Mouse (Mus musculus): ENCODE results near the gene Fam184a. TPM values are rescaled to one million over a fixed set of nuclear protein-coding genes. Genes with fewer than 3 reads are reported as not detected.
"Not testable (repeated sequence)": the region's sequence is repeated elsewhere in the genome, so short reads cannot be mapped to it uniquely, and the experiment has no call there.

Fam184a gene
- total RNA-seq, 2 experiments from 2014 or later, result 0.12 to 0.31 TPM

- no peak for DNase-seq
- intact Hi-C loops (cut with DNase I), result no loop called here
Measured at GRCm38 (mm10) chr10:53694757-53695156, 56.2 kb downstream of the Fam184a start.

DNA sequence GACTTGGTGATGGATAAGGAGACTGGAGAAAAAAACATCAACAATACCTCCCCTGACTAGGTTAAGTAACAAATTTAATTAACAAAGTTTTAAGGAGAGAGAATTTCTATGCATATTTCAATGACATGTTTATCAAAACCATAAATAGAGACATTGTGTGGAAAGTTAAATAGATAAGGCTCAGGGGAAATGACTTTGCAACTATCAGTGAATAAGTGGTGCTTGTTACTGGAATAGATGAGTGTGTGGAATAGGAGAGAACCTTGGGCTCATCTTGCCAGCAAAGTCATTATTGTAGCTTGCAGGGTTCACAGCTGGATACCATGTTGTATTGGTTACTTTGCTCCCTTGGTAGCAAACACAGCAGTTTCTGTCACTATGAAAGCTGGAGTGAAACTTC lies 59.7 kb downstream of the Fam184a start:
- intact Hi-C loops (cut with DNase I), result no loop called here

DNA sequence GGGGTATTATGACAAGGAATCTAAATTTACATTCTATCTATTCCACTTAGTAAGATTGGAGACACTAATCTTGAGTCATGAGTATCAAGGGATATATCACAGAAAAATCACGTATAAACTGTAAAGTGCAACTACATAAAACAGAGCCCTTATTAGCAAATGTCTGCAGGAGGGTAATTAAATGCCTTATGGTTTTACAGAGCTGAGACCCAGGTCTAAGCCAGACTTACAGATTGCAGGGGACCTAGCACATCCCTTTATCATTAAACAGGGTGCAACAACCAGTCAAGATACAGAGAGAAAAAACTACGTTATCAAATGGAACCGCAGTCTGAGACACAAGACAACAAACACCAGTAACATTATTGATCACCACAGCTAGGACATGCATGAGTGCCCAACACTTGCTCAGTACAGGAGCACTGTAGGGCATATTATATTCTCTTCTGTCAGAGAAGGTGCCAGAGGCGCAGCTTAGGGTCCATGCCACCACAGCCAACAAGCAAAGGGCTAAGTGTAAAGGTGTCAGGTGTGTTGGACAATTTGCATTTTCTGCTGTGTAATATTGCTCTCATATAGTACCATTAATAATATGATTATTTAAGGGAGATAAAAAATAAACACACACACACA lies 61.9 kb downstream of the Fam184a start:
- intact Hi-C loops (cut with DNase I), result no loop called here

More for the DNA sequence above, 59.7 kb downstream of the Fam184a start:
- DNase-seq, result no peak

GRCm38 (mm10) chr10:53688533-53688932 lies 62.4 kb downstream of the Fam184a start:
- intact Hi-C loops (cut with DNase I), result no loop called here
- DNase-seq, result no peak

More for the DNA sequence above, 61.9 kb downstream of the Fam184a start:
- no peak for DNase-seq

- no peak for DNase-seq
- intact Hi-C loops (cut with DNase I), result no loop called here
Measured at GRCm38 (mm10) chr10:53687888-53688287, 63.0 kb downstream of the Fam184a start.

GRCm38 (mm10) chr10:53685806-53686205 lies 65.1 kb downstream of the Fam184a start:
- intact Hi-C loops (cut with DNase I), result no loop called here
- DNase-seq, result no peak

GRCm38 (mm10) chr10:53683226-53683625 lies 67.7 kb downstream of the Fam184a start:
- intact Hi-C loops (cut with DNase I), result no loop called here
- no peak for DNase-seq

DNA sequence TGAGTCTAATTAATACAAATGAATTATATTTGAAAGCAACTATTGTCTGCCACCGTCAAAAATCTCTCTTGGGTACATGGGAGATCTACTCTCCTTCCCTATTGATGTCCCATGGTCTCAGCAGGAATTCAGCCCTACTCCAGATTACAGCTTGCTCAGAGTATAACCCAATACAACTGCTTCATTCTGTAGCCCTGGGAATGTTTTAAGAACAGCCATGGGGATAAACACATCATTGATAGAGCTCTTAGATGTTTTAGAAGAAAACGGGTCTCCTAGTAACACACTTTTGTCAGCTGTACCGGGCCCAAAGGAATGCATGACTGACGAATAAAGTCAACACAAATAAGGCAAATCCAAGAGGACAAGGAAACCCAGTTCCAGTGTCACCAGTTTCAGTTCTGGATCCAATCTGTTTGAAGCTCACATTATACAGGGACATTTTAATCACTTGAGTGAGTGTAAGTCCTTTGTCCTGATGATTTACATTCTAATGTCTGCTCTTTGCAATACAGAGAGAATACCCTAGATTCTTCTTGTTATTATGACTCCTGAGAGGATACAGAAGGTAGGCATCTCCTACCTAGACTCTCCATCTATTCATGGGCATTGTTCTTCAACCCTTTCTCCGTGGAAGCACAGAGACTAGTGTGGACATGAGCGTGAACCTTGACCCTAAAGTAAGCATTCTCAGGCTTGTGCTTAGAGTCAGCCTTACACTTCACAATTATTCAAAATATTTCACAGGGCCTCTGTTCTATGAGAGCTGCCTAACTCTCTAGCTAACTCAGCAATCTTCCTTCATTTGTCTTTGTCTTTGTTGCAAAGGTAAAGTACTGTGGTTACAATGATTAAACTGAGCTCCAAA lies 71.0 kb downstream of the Fam184a start:
- intact Hi-C loops (cut with DNase I), result no loop called here
- no peak for DNase-seq

GRCm38 (mm10) chr10:53661788-53662187 lies 89.1 kb downstream of the Fam184a start:
- intact Hi-C loops (cut with DNase I), result no loop called here
- DNase-seq, result no peak

- DNase-seq; intact Hi-C loops (cut with DNase I): not testable (repeated sequence)
Measured at GRCm38 (mm10) chr10:53654239-53654638, 96.7 kb downstream of the Fam184a start.

DNA sequence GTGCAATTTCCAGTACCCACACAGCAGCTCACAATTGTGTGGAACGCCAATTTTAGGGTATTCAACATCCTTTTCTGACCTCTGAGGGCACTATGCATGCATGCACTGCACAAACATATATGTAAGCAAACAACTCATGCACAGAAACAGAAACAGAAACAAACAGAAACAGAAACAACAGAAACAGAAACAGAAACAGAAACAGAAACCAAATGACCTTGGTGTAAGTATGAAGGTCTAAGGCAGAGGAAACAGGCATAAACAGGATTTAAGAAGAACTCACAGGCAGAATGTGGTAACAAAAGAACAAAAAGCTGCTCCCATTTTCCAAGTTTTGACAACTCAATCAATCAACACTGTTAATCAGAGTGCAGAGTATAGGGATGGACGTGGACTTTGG lies 100.2 kb downstream of the Fam184a start:
- intact Hi-C loops (cut with DNase I), result no loop called here

DNA sequence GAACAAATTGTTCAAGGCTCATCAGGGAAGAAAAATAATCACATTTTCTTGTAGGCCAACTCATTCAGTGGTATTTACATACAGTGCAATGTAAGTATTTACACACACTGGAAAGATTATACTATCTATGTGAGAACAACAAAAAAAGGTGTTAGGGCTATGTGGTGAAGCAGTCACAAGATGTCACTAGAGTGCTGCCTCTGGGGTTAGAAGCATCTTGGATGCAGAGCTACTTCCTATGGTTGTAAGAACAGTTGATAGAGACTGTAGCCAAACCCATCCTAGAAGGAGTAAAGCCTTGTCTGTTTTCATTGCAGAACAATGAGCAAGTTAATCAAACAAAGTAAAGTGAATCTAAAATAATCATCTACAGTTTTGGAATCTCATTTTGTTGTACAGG lies 109.4 kb downstream of the Fam184a start:
- no peak for DNase-seq
- intact Hi-C loops (cut with DNase I), result no loop called here

More for the DNA sequence above, 100.2 kb downstream of the Fam184a start:
- no peak for DNase-seq

DNA sequence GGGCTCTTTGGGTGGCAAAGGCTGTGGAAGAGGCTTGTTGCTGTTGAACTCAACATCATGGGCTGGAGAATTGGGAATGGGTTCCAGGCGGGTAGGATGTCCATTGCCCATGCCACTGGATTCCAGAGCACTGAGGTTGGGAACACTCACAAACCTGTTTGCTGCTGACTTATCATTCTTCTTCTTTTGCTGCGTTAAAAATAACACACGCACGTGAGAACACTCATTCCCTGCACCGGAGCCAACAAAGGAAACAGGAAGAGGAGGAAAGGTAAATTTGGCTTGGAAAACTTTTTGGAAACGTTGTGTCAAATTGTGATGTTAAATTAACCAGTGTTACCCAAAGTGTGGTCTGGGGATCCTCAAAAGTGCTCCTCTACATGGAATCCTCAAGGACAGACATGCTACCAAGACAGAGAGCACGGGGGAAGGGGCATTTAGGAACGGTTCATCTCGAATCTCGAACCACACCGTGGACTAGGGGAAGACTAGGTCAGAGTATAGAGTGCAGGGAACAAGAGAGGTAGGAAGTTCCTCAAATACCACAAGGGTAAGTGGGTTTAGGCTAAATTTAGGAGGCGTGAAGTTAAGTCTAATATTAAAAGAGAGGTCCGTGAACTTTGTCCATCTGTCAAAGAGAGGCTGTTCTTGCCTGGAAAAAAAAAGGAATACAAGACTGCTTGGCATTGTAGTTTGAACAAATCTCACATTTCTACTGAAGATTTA lies 115.5 kb downstream of the Fam184a start:
- DNase-seq, result no peak
- intact Hi-C loops (cut with DNase I), result loop anchor here (10.0 kb wide), 1 partner anchor 159 kb away; no protein-coding TSS in a partner anchor

- no peak for DNase-seq
- intact Hi-C loops (cut with DNase I), result loop anchor here (10.0 kb wide), 1 partner anchor 161 kb away; no protein-coding TSS in a partner anchor
Measured at GRCm38 (mm10) chr10:53634160-53634559, 116.8 kb downstream of the Fam184a start.

DNA sequence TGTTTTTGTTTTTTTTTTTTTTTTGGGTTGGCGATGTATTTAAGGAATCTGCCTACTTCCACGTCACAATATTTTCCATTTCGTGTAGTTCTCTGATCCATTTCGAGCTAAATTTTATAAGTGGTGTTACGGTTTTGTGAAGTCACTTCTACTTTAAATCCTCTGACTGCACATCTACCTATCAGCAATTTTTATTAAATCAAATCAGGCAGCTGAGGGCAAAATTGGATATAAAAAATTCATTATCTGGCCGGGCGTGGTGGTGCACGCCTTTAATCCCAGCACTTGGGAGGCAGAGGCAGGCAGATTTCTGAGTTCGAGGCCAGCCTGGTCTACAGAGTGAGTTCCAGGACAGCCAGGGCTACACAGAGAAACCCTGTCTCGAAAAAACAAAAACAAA lies 120.6 kb downstream of the Fam184a start, which contains the start of gene Mcm9:
TSS of gene Mcm9 (minus strand) at position 101 of the 400 bp plus-strand sequence.
- not testable (repeated sequence) for DNase-seq
- intact Hi-C loops (cut with DNase I), result loop anchor here (10.0 kb wide), 1 partner anchor 164 kb away; no protein-coding TSS in a partner anchor

GRCm38 (mm10) chr10:53629918-53630250 lies 121.0 kb downstream of the Fam184a start:
- DNase-seq, result peak; percentile 86 to 96
- intact Hi-C loops (cut with DNase I), result loop anchor here (2.0 to 10.0 kb wide), 2 partner anchors 31 to 165 kb away; no protein-coding TSS in a partner anchor

- DNase-seq, result peak; percentile 76 to 84
- intact Hi-C loops (cut with DNase I), result loop anchor here (2.0 kb wide), 1 partner anchor 31 kb away; no protein-coding TSS in a partner anchor
Measured at GRCm38 (mm10) chr10:53629247-53629917, 121.5 kb downstream of the Fam184a start.

- DNase-seq, result no peak
- intact Hi-C loops (cut with DNase I), result no loop called here
Measured at GRCm38 (mm10) chr10:53615850-53616616, 134.9 kb downstream of the Fam184a start.

DNA sequence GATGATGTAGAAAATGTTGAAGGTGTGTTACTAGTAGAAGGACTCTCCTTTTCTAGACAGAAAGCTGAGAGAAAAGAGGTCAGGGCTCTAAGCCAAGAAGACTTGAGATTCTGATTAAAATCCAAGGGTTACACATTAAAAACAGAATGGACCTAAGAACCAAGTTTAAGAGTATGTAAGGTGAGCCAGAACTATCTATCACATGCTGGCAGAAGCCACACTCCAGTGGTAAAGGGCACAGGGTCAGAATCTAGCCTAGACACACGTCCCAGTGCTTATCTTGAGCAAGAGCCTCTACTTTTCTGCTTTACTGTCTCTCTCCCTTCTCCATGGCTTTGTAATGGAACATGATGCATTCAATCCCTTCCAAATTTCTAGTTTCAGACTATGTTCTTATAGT lies 137.0 kb downstream of the Fam184a start:
- DNase-seq, result no peak
- intact Hi-C loops (cut with DNase I), result no loop called here
